Mouse (Mus musculus): ENCODE results near the gene Orai2.

DNA sequence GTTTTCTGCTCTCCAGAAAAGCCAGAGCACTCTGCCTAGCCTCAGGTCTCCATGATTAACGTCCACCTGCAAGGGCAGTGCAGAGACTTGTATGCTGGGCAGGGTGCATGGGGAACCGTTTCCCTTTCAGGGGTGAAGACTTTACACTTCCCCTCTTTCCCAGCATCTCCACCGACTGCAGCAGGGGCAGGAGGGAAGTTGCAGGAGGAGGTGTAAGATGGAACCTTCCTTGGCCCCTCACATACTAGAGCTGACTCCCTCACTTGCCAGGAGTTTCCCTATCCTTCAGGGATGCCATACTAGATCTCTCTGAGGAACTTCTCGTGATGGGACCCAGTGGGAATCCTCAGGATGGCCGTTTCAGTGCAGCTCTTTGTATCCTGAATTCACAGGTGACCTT is 40.0 kb upstream of the Orai2 start:
- TF ChIP-seq CTCF (IDR thresholded peaks at IDR 0.05; ENCODE audit: low read depth), result no peak
- no peak for TF ChIP-seq EP300 (IDR thresholded peaks at IDR 0.05; ENCODE audit: low read depth)
